Mouse (Mus musculus): ENCODE data around the gene Taar2.

DNA sequence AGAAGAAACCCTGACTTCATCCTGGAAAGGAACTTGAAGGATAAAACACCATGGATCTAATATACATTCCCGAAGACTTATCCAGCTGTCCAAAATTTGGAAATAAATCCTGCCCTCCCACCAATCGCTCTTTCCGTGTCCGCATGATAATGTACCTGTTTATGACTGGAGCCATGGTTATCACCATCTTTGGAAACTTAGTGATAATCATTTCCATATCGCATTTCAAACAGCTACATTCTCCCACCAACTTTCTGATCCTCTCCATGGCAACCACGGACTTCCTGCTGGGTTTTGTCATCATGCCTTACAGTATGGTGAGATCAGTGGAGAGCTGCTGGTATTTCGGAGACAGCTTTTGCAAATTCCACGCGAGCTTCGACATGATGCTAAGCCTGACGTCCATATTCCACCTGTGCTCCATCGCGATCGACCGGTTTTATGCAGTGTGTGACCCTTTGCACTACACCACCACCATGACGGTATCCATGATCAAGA is 11.2 kb downstream of the Taar2 start, which contains the start of gene Taar3:
- TF ChIP-seq CTCF (conservative IDR thresholded peaks at IDR 0.05; ENCODE audit: insufficient read depth, insufficient read length, low read depth, low read length), result no peak
- no peak for TF ChIP-seq POLR2A (IDR thresholded peaks at IDR 0.05; ENCODE audit: low read depth, low read length)

Data from kidney, adult 2 months (tissue).